Mouse (Mus musculus) left cerebral cortex, postnatal 4 days (tissue): ENCODE measurements around the gene Ap4m1. TPM values are rescaled to one million over a fixed set of nuclear protein-coding genes. Genes with fewer than 3 reads are reported as not detected.
"Not testable (repeated sequence)": the region's sequence is repeated elsewhere in the genome, so short reads cannot be mapped to it uniquely, and the experiment has no call there.

Experiments used
- DNase-seq: peaks from one replicate; pipeline ENCODE4 v3.0.0-alpha.2; 2022
- intact Hi-C: fragments of 180-260 bp; cut with DNase I; formaldehyde crosslinking; loops from one replicate; pipeline ENCODE4 v1.15.1; 2025
- microRNA-seq: library from miRNA; unstranded; fragments of <30 nt; microRNA quantifications from one replicate; pipeline ENCODE4 v1.2.0, GENCODE M21; 2022
- total RNA-seq, 2 experiments: library from RNA; stranded (reverse); gene quantifications; 2 replicates each; pipeline ENCODE4 v1.2.3; 2021

Ap4m1 gene
- total RNA-seq, 2 experiments from 2014 or later, result 33.2 to 37.3 TPM

GRCm38 (mm10) chr5:138194755-138195345, 23.0 kb downstream of the Ap4m1 start:
- DNase-seq, result peak; percentile 44
- intact Hi-C loops, result no loop called here

- intact Hi-C loops, result no loop called here
- DNase-seq, result no peak
Measured at GRCm38 (mm10) chr5:138195463-138195862, 23.7 kb downstream of the Ap4m1 start.

- intact Hi-C loops, result no loop called here
- DNase-seq, result no peak
Measured at GRCm38 (mm10) chr5:138199576-138199975, 27.8 kb downstream of the Ap4m1 start.

DNA sequence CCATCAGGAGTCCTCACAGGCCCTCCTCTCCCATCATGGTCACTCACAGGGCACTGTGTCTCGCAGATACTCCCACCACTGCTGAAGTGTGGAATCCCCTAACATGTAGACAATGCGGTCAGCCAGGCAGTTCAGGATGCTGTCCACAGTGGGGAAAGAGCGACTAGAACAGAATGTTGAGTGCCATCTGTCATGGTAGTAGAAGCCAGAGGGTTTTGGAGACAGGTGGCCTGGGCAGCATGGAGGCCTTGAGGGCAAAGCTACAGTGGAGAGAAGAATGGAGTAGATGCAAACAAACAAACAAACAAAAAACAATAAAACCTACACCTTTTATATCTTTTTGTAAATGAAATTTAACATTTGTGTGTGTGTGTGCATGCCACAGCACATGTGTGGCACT, 30.3 kb downstream of the Ap4m1 start:
- intact Hi-C loops, result no loop called here
- no peak for DNase-seq

GRCm38 (mm10) chr5:138207253-138207652, 35.5 kb downstream of the Ap4m1 start:
- no peak for DNase-seq
- intact Hi-C loops, result loop anchor here (5.0 kb wide), 1 partner anchor 45 kb away; no protein-coding TSS in a partner anchor

DNA sequence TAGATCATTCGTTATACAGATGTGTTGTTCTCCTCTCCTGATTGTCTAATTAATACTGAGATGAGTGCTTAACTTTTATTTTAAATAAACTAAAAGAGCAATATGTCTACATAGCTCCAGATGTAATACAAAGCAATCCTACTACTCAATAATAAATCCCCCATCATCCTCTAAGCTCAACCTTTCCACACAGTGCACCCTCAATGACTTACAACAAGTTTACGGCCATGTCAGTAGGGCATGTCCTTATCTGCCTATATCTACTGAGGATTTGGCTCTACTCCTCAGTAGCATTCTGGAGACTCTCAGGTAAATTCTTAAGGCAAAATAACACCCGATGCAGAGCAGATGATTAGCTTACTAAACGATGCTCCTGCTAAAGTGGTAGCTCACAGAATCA, 36.1 kb downstream of the Ap4m1 start:
- no peak for DNase-seq
- intact Hi-C loops, result loop anchor here (5.0 kb wide), 1 partner anchor 44 kb away; no protein-coding TSS in a partner anchor

DNA sequence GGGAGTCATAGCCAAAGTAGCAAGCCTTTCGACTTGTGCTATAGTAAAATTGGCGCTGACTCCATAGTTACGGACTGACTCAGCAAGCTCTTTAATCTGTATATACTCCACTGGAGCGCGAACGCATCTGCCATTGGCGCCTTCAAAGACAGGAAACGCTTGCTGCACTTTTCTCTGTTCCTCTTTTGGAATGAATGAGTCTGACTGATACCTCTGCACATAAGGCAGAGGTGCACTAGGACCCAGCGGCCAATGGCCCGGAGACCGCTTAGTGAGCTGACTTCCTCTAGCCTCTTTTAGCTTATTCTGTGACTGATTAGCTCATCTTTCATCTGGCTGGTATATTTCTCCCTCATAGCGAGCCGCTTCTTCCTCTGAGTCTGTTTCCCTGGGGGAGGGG, 44.8 kb downstream of the Ap4m1 start:
- DNase-seq, intact Hi-C loops: not testable (repeated sequence)

DNA sequence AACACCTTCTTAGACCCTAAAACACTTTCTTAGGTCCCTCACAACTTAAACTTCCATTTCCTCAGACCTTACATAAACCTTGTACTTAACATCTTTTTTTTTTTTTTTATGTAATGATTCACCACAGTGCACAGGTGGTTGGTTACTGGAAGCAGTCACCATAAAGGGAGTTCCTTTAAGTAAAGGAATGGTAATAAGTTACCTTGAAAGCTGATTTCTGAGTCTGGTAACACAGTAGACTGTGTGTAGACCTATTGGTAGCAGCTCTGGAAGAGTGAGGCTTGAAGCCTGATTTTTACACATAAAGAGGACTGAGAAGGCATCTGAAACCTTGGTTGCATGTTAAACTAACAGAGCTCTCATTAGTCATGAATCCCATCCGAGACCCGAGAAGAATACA, 48.1 kb downstream of the Ap4m1 start:
- DNase-seq, result no peak
- intact Hi-C loops, result no loop called here

DNA sequence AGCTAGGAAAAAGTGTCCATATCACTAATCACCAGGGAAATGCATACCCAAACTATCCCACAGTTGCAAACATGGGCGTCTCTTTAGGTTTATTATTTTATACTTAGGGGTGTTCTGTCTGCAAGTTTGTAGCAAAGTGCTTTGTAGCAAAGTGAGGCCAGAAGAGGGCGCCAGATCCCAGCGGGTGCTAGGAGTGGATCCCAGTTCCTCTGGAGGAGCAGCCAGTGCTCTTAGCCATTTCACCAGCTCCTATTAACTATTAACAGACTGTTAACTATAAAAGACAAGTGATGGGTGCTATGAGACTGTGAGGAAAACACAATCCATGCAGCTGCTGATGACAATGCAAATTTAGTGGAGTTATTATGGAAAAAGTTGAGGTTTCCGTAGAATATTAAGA, 50.3 kb downstream of the Ap4m1 start:
- intact Hi-C loops, result no loop called here
- DNase-seq, result peak; percentile 80

DNA sequence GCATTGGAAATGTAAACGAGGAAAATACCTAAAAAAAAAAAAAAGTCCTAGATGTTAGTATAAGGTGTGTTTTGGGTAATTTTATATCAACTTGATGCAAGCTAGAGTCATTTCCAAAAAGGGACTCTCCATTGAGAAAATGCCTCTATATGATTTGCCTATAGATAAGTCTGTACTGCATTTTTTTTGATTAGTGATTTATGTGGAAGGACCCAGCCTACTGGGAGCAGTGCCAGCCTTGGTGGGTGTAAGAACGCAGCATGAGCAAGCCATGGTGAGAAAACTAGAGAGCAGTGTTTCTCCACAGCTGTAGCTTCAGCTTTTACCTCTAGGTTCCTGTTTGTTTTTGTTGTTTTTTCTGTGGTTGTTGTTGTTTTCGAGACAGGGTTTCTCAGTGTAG, 51.5 kb downstream of the Ap4m1 start:
- DNase-seq, result no peak
- intact Hi-C loops, result no loop called here

- intact Hi-C loops, result no loop called here
- DNase-seq, result no peak
Measured at GRCm38 (mm10) chr5:138225700-138226099, 53.9 kb downstream of the Ap4m1 start, which contains the start of gene Nxpe5. Gene Nxpe5, plus strand, starts transcription at chr5:138225898.

DNA sequence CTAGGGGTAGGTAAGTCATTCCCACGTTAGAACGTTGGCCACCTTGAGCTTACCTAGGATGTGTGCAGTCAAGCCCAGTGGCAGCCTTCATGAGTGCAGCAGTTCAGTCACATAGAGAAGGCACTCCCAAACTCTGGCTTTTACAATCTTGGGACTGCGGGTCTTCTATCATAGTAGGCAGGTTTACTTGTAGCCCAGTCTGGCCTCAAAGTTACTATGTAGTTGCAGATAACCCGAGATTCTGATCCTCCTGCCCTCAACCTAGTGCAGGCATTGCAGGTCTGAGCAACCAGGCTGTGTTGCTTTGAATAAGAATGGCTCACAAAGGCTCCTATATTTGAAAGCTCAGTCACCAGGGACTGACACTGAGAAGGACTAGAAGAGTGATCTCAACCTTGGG, 54.7 kb downstream of the Ap4m1 start:
- intact Hi-C loops, result no loop called here
- DNase-seq, result no peak

- intact Hi-C loops, result no loop called here
- no peak for DNase-seq
Measured at GRCm38 (mm10) chr5:138227367-138227766, 55.6 kb downstream of the Ap4m1 start.

GRCm38 (mm10) chr5:138228026-138228425, 56.2 kb downstream of the Ap4m1 start:
- intact Hi-C loops, result no loop called here
- peak; percentile 25 for DNase-seq

GRCm38 (mm10) chr5:138229511-138229910, 57.7 kb downstream of the Ap4m1 start:
- intact Hi-C loops, result no loop called here
- DNase-seq, result no peak

Small RNAs within 50 kb of the gene (microRNA-seq; reads per million reads assigned to microRNA genes)
- gene Mir106b (3,257 reads per million, percentile 86 among the genes with 10 or more reads in this experiment), gene Mir25 (287 reads per million, percentile 61 among the genes with 10 or more reads in this experiment), gene Mir93 (6,844 reads per million, percentile 93 among the genes with 10 or more reads in this experiment)

Other genes starting within 250 kb of the Ap4m1 start
- under 1 TPM; 0.58 to 0.76 TPM for gene Gjc3, start 208.9 kb upstream of the Ap4m1 start, total RNA-seq
- not detected for gene Azgp1, start 190.5 kb upstream of the Ap4m1 start, total RNA-seq
- gene Smok3a, start 150.7 kb upstream of the Ap4m1 start, total RNA-seq, result not detected
- gene Smok3b, start 150.6 kb upstream of the Ap4m1 start, total RNA-seq, result not detected
- not detected for gene Smok3c, start 118.8 kb upstream of the Ap4m1 start, total RNA-seq
- 10 to 100 TPM; 44.6 to 45.1 TPM for gene Zkscan1, start 86.9 kb upstream of the Ap4m1 start, total RNA-seq
- gene Zscan21, start 55.1 kb upstream of the Ap4m1 start, total RNA-seq, result 10 to 100 TPM; 34.9 to 35.7 TPM
- gene Zfp113, start 16.3 kb upstream of the Ap4m1 start, total RNA-seq, result 10 to 100 TPM; 13.1 to 13.2 TPM
- 100 to 1,000 TPM; 126 to 131 TPM for gene Cops6, start 10.9 kb upstream of the Ap4m1 start, total RNA-seq
- gene Mcm7, start 420 bp downstream of the Ap4m1 start, total RNA-seq, result 10 to 100 TPM; 34.9 to 37.6 TPM
- 10 to 100 TPM; 28.6 to 30.7 TPM for gene Taf6, start 15.4 kb downstream of the Ap4m1 start, total RNA-seq
- gene Cnpy4, start 15.5 kb downstream of the Ap4m1 start, total RNA-seq, result 10 to 100 TPM; 17.1 to 18.4 TPM
- 10 to 100 TPM in 1 of 2 experiments, 1 to 10 TPM in 1; 7.9 to 10.4 TPM for gene Mblac1, start 22.3 kb downstream of the Ap4m1 start, total RNA-seq
- under 1 TPM in 1 of 2 experiments, not detected in 1; 0.20 TPM for gene Nxpe5, start 53.9 kb downstream of the Ap4m1 start, total RNA-seq
- gene Lamtor4, start 83.5 kb downstream of the Ap4m1 start, total RNA-seq, result 10 to 100 TPM; 53.1 to 60.1 TPM
- 10 to 100 TPM; 90.0 to 98.2 TPM for gene BC037034, start 92.0 kb downstream of the Ap4m1 start, total RNA-seq
- gene Gal3st4, start 100.8 kb downstream of the Ap4m1 start, total RNA-seq, result 1 to 10 TPM in 1 of 2 experiments, under 1 TPM in 1; 0.86 to 1.6 TPM
- gene Gm43720, start 108.0 kb downstream of the Ap4m1 start, total RNA-seq, result under 1 TPM in 1 of 2 experiments, not detected in 1; 0.20 TPM
- 100 to 1,000 TPM in 1 of 2 experiments, 10 to 100 TPM in 1; 86.4 to 104 TPM for gene Gpc2, start 108.0 kb downstream of the Ap4m1 start, total RNA-seq
- 1 to 10 TPM; 5.8 to 7.7 TPM for gene Stag3, start 108.2 kb downstream of the Ap4m1 start, total RNA-seq
- gene Pvrig, start 170.0 kb downstream of the Ap4m1 start, total RNA-seq, result not detected